Mouse (Mus musculus) erythroblast, adult 5-6 weeks (primary cell): ENCODE data around the gene Sec23a. TPM values are rescaled to one million over a fixed set of nuclear protein-coding genes. Genes with fewer than 3 reads are reported as not detected.

Experiments used
- ATAC-seq: replicated peaks from 2 replicates; pipeline ENCODE4 v1.8.0; 2016; ENCODE audit warnings: moderate number of reproducible peaks, mild to moderate bottlenecking, moderate TSS enrichment, inconsistent platforms; ENCODE audit not compliant: poor library complexity, low FRiP score, severe bottlenecking
- total RNA-seq, 2 experiments: library from RNA; stranded (forward) in 1 of 2; stranded (reverse) in 1 of 2; fragments of 150-400 nt in 1 of 2; fragments of 200-764, 138-1000 nt in 1 of 2; gene quantifications; 2 replicates each; pipeline versions ENCODE4 v1.2.3 to v1.2.4; 2015 to 2017; ENCODE audit warnings: low replicate concordance in 2 of 2

The Sec23a gene
- total RNA-seq, 2 experiments from 2014 or later, result 18.6 to 21.2 TPM

DNA sequence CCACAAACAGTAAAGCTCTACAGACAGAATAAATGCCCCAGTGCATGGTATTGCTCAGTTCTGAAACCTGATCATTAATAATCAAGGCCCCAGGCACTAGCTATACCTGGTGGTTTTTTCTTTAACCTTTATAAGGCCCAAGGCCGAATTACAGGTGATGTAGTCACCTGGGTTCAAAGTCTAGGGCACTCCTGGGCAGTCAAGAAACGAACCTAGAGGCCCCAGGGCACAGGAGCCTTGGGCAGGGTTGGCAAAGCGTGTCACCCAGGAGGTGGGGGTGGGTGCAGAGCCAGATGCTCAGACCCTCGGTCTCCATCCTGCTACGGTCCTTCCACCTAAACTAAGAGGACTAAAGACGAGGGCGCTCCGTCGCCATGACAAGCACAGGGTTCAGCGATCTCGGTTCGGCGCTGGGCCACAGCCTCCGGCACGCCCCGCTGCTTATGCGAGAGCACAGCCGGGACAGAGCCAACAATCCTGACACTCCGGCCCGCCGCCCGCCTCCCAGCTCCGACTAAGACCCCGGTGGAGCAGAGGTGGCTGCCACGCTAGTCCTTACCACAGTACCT is 458 bp downstream of the Sec23a start:
- ATAC-seq, result peak; percentile 66

DNA sequence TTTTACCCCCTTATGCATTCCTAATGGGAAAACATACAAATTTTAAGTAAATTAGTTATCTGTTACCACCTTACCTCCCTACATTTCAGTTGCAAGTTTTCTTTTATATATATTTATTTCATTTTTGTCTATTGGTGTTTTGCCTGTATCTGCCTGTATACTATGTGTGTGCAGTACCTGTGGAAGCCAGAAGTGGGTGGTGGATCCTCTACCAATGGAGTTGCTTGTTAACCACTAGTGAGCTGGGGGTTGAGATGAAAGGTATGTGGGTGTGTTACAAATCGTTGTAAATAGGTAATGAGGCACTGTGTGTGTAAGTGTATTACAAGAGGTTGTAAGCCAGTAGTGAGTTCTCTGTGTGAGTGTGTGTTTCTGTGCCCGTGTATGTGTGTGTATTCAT is 1.3 kb downstream of the Sec23a start:
- no peak for ATAC-seq

DNA sequence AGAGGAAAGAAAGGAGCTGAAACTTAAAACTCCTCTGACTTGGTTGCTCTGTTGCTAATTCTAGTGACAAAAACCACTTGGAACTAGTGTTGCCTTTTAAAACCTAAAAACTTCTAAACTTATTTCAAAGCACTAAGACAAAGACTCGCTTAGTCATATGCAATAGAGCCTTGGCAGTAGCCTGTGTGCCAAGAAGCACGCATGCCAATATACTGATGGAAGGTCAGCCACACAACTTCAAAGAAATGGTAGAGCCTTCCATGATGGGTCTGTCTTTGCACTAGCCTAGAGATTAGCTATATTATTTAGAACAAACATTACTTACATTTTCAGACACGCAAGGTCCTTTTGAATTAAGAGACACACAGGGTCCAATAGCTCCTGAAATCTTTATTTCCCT is 26.1 kb downstream of the Sec23a start:
- ATAC-seq, result no peak

DNA sequence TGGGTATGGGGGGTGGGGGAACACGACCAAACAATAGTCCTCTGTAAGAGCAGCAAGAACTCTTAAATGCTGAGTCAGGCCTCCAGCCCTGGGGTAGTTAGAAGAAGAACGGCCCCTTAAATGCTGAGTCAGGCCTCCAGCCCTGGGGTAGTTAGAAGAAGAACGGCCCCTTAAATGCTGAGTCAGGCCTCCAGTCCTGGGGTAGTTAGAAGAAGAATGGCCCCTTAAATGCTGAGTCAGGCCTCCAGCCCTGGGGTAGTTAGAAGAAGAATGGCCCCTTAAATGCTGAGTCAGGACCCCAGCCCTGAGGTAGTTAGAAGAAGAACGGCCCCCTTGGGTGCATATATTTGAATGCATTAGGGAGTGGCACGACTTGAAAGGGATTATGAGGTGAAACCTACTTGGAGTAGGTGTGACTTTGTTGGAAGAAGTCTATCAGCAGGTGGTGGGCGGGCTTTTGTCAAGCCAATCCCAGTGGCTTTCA is 30.6 kb downstream of the Sec23a start:
- ATAC-seq, result peak; percentile 83

DNA sequence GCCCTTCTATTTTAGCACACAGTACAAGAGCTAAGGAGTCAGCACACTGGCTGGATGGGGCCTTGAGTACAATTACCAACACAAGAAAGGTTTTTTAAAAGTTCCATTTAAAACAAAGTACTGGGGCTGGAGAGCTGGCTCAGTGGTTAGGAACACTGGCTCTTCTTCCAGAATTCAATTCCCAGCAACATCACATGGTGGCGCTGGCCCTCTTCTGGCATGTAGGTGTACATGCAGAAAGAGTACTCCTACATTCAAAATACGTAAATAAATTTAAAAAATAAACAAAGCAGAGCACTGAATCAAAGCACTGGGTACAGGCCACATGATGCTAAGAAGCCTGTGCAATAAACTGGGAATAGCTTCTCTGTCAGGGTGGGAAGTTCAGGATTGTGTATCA is 34.9 kb downstream of the Sec23a start:
- ATAC-seq, result no peak

DNA sequence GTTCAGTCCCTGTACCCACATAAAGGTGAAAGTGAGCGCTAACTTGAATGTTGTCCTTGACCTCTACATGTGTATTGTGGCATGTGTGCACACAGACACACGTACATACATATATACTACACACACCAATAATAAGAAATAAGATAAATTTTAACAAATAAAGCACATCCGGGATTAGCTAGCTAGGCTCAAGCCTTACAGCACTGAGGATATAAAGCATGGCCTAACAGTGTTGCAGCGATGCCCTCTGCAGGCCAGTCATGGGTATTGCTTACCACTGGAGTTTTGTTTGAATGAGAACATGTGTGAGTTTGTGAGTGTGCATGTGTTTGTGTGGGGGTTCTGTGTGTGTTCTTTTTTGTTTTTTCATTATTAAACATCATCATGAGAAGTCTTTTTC is 47.2 kb downstream of the Sec23a start:
- ATAC-seq, result peak; percentile 64; the same call in 1 of the 2 replicates

DNA sequence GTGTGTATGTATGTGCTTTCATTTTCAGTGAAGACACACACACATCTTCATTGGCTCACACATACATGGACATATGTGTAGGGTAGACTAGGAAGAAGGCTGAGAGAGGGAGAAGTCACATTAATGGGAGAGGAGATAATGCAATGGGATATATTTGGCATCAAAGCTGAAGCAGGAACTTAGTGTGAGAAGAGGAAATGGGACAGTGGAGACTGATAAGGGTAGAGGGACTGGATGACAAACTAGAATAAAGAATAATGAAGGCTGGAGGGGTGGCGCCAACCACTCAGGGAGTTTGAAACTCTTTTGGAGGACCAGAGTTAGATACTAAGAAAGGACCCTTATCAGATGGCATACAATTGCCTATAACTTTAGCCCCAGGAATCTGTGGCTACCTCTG is 51.0 kb downstream of the Sec23a start:
- no peak for ATAC-seq

DNA sequence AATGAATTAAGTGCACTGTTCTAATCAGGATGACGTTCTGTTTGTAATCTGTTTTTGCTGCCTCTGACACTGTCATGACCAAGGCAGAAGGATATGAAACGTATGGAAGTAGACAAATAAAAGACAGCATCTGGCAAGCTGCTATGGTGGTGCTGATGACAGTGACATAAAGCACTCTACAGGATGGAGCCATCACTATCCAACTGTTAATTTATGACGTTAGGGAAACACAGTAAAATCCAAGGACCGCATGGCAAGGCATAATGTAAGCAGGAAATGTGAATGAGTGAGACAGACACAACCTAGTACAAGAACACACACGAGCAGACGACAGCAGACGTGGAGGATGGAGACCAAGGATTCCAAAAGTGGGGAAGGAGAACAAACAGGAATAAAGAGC is 55.2 kb downstream of the Sec23a start:
- no peak for ATAC-seq

DNA sequence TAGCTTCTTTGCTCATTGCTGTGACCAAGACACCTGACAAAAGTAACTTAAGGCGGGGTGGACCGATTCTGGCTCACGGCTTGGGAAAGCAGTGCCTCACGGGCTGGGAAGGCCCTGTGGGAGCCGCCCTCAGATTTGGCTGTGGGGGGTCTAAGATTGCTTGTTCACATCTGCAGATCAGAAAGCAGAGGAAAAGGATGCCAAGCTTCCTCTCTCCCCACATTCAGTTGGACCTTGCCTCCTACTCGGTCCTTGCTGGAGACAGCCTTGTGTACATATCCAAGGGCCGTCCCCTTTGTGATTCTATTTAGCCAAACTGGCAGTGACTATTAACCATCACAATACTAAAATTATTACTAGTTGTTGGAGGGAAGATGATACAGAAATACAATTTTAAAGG is 55.7 kb downstream of the Sec23a start:
- ATAC-seq, result no peak

DNA sequence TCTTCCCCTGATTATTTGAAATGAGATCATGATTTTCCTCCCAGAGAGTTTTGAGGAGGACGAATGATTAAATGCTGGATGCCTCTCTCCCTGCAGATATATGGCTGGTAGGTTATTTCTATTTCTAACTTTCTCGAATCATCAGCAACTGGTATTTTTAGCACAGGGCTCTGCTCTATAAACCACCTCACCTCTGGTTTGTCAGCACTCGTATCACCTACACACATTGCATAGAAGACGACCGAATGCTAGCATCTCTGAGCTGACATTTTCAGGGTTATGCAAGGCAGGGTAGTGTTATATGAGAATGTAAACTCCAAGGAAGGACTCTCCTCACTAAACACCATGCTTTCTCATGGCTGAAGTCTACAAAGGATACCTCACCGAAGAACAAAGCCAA is 63.9 kb downstream of the Sec23a start:
- ATAC-seq, result no peak

DNA sequence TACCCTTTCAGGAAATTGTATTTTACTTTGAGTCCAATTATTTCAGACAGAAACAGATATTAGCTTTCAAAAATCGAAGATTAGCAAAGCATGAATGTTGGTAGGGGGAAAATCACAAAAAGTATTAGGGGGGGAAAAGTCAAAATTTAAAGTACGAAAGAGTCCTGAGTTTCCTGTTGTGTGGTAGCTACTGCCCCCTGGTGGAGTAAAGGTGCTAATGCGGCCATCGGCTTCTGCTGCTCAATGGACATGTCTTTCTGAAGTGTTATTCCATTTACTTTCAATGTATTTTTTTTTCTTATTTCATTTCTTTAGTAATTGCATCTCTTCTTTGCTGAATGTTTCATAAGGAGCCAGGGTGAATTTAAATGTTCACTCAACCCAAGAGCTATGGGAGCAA is 64.6 kb downstream of the Sec23a start:
- 0 out of 2 replicates have a peak, but pooled peaks have one; percentile 66 for ATAC-seq

DNA sequence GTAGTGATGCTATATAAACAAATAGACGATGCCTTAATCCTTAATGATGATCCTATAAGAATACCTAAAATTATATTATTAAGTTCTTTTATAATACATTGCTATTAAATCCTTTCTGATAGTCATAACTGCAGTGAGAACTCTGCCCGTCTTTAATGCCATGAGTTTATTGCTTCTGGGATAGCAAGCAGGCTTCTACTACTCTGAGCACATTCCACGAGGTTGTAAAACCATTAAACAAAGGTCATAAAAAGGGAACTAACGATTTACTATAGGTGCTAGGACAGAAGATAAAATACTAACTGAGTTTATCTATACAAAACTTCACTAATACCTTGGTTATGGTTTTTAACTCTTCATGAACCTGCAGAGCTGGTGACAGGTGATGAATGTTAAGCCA is 69.3 kb downstream of the Sec23a start:
- ATAC-seq, result no peak

DNA sequence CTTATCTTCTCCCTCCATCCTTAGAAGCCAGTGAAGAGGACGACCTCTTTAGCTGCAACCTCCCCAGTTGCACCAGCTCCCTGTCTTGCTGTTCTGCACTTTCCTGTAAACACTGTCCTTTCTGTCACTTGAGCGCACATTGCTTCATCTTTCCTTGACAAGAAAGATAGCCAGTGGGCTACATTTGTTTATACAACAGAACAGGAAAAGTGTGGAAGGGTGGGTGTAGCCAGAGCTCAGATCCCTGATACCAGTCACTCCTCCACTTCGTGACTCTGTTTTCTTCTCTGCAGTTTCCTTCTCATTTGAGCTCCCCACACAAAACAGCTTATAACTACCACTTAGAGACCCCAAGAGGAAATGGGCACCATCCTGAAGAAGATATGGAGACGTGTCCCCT is 77.2 kb downstream of the Sec23a start:
- ATAC-seq, result no peak

DNA sequence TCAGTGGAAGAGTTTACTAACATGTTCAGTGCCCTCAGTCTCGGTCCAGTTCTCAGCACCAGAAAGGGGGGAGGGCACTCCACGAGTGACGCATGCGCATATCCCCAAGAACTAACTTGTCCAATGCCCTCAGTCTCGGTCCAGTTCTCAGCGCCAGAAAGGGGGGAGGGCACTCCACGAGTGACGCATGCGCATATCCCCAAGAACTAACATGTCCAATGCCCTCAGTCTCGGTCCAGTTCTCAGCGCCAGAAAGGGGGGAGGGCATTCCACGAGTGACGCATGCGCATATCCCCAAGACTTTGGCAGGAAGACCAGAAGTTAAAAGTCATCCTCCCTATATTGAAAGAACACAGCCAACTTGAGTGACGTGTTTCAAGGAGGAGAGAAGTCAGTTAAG is 86.8 kb downstream of the Sec23a start:
- no peak for ATAC-seq

DNA sequence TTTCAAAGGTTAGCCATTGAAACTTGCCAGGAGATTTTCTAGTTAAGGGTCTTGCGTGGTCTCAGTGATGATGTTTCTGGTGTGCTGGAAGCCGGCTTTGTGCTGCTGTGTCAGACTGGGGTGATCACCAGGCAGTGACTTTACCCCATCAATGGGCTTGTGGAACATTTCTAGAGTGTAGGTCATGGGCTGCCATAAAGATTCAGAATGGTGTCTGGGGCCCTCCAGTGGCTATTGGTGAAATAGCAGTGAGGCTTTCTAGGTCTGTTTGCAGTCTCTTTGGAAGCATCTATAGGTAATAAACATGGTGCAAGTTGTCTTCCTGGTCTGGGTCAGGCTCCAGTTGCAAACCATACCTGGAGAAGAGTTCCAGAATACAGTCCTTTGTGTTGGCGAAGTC is 87.8 kb downstream of the Sec23a start:
- ATAC-seq, result no peak

DNA sequence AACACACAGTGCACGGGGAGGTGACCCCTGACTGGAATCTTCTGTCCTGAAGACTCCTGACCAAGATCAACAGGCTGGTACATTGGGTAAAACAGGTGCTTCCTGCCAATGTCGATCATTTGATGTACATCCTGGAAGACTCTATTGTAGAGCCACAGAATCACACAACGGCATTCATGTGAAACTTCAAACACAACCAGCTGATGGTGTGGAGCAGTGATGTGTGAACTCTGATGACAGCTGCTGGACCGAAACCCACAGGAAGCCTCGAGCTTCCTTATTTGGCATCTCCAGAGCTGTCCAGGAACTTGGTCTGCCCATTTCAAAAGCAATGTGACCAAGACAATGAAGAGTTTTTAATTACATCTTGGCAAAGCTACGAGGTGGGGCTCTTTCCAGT is 91.0 kb downstream of the Sec23a start:
- ATAC-seq, result no peak

DNA sequence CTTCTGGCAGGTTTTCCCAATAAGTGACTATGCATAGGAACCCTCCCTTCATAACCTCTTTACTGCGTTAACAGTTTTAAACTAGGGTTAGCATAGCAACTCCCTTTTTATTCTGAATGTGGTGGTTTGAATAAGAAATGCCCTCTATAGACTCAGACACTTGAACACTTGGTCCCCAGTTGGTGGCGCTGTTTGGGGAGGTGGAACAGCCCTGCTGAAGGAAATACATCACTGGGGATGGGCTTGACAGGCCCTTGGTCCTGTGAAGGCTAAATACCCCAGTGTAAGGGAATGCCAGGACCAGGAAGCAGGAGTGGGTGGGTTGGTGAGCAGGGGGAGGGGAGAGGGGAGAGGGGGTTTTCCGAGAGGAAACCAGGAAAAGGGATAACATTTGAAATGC is 92.3 kb downstream of the Sec23a start:
- ATAC-seq, result no peak

DNA sequence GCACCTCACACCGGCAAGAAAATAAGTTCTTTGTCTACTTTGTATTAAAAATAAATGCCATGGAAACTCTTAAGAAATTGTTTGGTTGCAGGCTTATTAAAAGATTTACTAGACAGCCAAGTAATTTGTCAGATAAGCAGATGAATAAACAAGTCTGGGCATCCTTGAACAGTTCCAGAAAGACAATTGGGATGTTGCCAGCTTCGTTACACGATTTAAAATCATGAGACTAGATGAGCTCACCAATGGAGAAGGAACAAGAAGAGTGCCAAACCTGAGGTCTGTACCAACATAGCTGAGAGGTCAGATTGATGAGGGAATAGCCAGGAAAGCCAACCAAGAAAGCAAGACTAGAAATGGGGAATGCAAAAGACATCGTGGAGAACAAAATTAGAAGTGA is 102.0 kb downstream of the Sec23a start:
- no peak for ATAC-seq
